In the genomic region with DNA sequence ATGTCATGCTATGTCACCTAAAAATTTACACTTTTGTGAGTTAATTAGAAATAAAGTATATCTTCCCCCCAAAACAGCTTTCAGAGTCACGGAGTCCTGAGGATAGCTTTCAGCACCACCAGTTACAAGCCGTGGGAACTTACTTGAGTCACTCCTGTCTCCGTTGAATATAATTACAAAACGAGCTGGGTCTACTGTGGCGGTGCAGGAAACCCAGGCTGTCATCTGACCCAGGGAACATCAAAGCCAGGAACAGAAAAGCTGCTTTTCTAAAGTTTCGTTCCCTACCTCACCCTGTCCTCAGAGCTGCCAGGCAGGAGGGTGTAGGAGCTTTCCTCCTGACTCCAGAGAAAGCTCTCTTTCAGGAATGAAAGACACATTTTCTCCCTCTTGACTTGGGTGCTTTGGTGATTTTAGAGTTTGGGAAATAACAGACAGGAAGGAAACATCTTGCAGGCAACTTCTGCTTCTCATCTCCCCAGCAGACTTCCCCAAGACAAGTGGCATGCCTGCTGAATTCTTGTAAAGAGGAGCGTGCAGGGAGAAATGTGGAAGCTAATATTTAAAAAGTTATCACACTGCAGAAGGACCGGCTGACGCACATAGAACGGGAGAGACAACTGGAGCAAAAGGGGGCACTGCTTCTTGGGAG, we compare ENCODE assay signal across 9 mouse cellular contexts. TPM values are rescaled to one million over a fixed set of nuclear protein-coding genes. Genes with fewer than 3 reads are reported as not detected.
DNase-seq lines count a peak whose midpoint lies in the region; ATAC-seq and TF ChIP-seq lines count a peak whose summit lies in the region.
"Had no signal": no experiment of that assay in that cellular context is flagged by ENCODE, and none has a peak within 500 bp of the region (broad histone marks: within the 10 kb centered on the region; RNA-seq: fewer than 3 reads in every experiment).

No protein-coding gene starts in this region.

- H3K27me3 ChIP-seq in kidney, postnatal 0 days (ENCODE audit: insufficient read depth, low read length) = no peaks in the 10 kb centered on the region
- no peaks in the 10 kb centered on the region for H3K27me3 ChIP-seq in heart, embryonic 13.5 days (replicated peaks)
- no peaks in the 10 kb centered on the region for H3K27me3 ChIP-seq in hindbrain, embryonic 14.5 days (ENCODE audit: control insufficient read depth, insufficient read depth, low read length)
- H3K27me3 ChIP-seq: Patski had no signal

- no peak for TF ChIP-seq CTCF in kidney, postnatal 0 days (IDR thresholded peaks at IDR 0.05; ENCODE audit: low read depth)

- peak overlapping the region; percentile 47; the same call in 1 of the 2 replicates for H3K27ac ChIP-seq in kidney, postnatal 0 days
- peak overlapping the region; percentile 69 for H3K27ac ChIP-seq in brown adipose tissue, adult 24 weeks (replicated peaks; ENCODE audit: low read depth, low read length)
- peak overlapping the region; percentile 42; the same call in 1 of the 2 replicates for H3K27ac ChIP-seq in heart, embryonic 13.5 days (replicated peaks)
- H3K27ac ChIP-seq in hindbrain, embryonic 14.5 days = no peak overlapping the region

- H3K4me3 ChIP-seq in kidney, postnatal 0 days (replicated peaks; ENCODE audit: low read depth, low read length) = no peak overlapping the region
- H3K4me3 ChIP-seq in brown adipose tissue, adult 24 weeks (ENCODE audit: insufficient read depth, low read depth, low read length) = peak overlapping the region; percentile 30
- H3K4me3 ChIP-seq in heart, embryonic 13.5 days = no peak overlapping the region
- no peak overlapping the region for H3K4me3 ChIP-seq in hindbrain, embryonic 14.5 days (replicated peaks; ENCODE audit: low read length)

- no peaks in the 10 kb centered on the region for H3K9me3 ChIP-seq in kidney, postnatal 0 days (replicated peaks; ENCODE audit: low read length)
- no peaks in the 10 kb centered on the region for H3K9me3 ChIP-seq in heart, embryonic 13.5 days
- no peaks in the 10 kb centered on the region for H3K9me3 ChIP-seq in hindbrain, embryonic 14.5 days (ENCODE audit: control insufficient read depth, low read length)

- no peak overlapping the region for H3K9ac ChIP-seq in kidney, postnatal 0 days (ENCODE audit: low read depth, low read length)
- H3K9ac ChIP-seq in heart, embryonic 13.5 days = 0 out of 2 replicates have a peak overlapping the region, but pooled peaks have one; percentile 40
- H3K9ac ChIP-seq in hindbrain, embryonic 14.5 days = no peak overlapping the region

- no peaks in the 10 kb centered on the region for H3K36me3 ChIP-seq in kidney, postnatal 0 days (ENCODE audit: insufficient read depth, low read length)
- no peaks in the 10 kb centered on the region for H3K36me3 ChIP-seq in heart, embryonic 13.5 days
- no peaks in the 10 kb centered on the region for H3K36me3 ChIP-seq in hindbrain, embryonic 14.5 days (replicated peaks; ENCODE audit: control insufficient read depth, insufficient read depth)

- no peak for ATAC-seq in kidney, postnatal 0 days (replicated peaks; ENCODE audit: low FRiP score, low read depth)
- ATAC-seq in heart, embryonic 13.5 days (ENCODE audit: extremely low read depth, insufficient number of reproducible peaks, low FRiP score, low TSS enrichment) = no peak
- peak; percentile 43 for ATAC-seq in megakaryocyte progenitor cell, adult 5-6 weeks (replicated peaks; ENCODE audit: poor library complexity)
- no peak for ATAC-seq in hindbrain, embryonic 14.5 days (ENCODE audit: low FRiP score)
- ATAC-seq: Patski had no signal

- H3K4me1 ChIP-seq in kidney, postnatal 0 days (replicated peaks; ENCODE audit: insufficient read depth, low read length) = peaks cover 18% of the 10 kb centered on the region
- peaks cover 7% of the 10 kb centered on the region; the same call in 1 of the 2 replicates for H3K4me1 ChIP-seq in brown adipose tissue, adult 24 weeks (ENCODE audit: control insufficient read depth, insufficient read depth, insufficient read length, low read length)
- peaks cover 31% of the 10 kb centered on the region for H3K4me1 ChIP-seq in heart, embryonic 13.5 days
- H3K4me1 ChIP-seq in hindbrain, embryonic 14.5 days (replicated peaks; ENCODE audit: control insufficient read depth, insufficient read depth, low read length) = peaks cover 7% of the 10 kb centered on the region

- 0 out of 2 replicates have a peak overlapping the region, but pooled peaks have one; percentile 10 for H3K4me2 ChIP-seq in kidney, postnatal 0 days (ENCODE audit: low read length)
- H3K4me2 ChIP-seq in heart, embryonic 13.5 days = peak overlapping the region; percentile 45
- H3K4me2 ChIP-seq in hindbrain, embryonic 14.5 days (replicated peaks) = no peak overlapping the region

- DNase-seq in kidney, postnatal 0 days (ENCODE audit: low spot score) = peak; percentile 68
- DNase-seq in kidney, adult 9 months = no peak
- DNase-seq in cerebellum, adult 11-12 months = no peak
- DNase-seq in frontal cortex, adult 2 months (ENCODE audit: extremely low spot score in 1 of 2, low spot score in 1 of 2) = no peak
- no peak for DNase-seq in hindbrain, embryonic 14.5 days (ENCODE audit: low spot score)

- WGBS in kidney, postnatal 0 days = 22% methylated on average over 10 of the region's 10 CpGs
- 28% methylated on average over 10 of the region's 10 CpGs for WGBS in heart, embryonic 13.5 days
- WGBS in hindbrain, embryonic 14.5 days = 61% methylated on average over 10 of the region's 10 CpGs

RNA-seq across cellular contexts. Expression of a gene that starts 3.7 kb away (rescaled TPM):
- polyA plus RNA-seq in kidney, postnatal 0 days (2015; fragmentation: Nextera tagmentation; extraction: Ambion mirVana) = 45.6 and 47.1 TPM in 2 replicates
- 3.3 and 6.3 TPM in 2 replicates for polyA plus RNA-seq in brown adipose tissue, adult 24 weeks (2012; ENCODE audit: insufficient read depth, insufficient read length, missing spikeins)
- polyA plus RNA-seq in heart, embryonic 13.5 days (2015; fragmentation: Nextera tagmentation; extraction: Ambion mirVana) = 17.1 TPM in 2 replicates
- total RNA-seq in megakaryocyte progenitor cell, adult 5-6 weeks (2015) = 18.9 and 26.4 TPM in 2 replicates
- total RNA-seq in megakaryocyte progenitor cell, adult 5-6 weeks (2017) = 26.1 and 47.3 TPM in 2 replicates
- polyA plus RNA-seq in frontal cortex, adult 2 months (2012; rRNA removed) = 44.9 and 47.1 TPM in 2 replicates
- 44.1 and 45.7 TPM in 2 replicates for polyA plus RNA-seq in hindbrain, embryonic 14.5 days (2014; fragmentation: Nextera tagmentation; extraction: Ambion mirVana)
